Mouse (Mus musculus) neural tube, embryonic 13.5 days (tissue): Measurements from ENCODE around the gene Dbt. TPM values are rescaled to one million over a fixed set of nuclear protein-coding genes. Genes with fewer than 3 reads are reported as not detected.
A peak's percentile ranks its signal among the peaks of the same experiment; 100 is the strongest.

ENCODE experiments used
- ATAC-seq: fragments of 200-750 bp; cut with Nextera tagmentation; 2 replicates; pipeline ENCODE4 v1.8.0; 2017; ENCODE audit warnings: low read depth, mild to moderate bottlenecking, moderate TSS enrichment, moderate library complexity
- H3K27ac ChIP-seq: fragments of 300-500 bp; sonication (generic); replicated peaks from 2 replicates; pipeline ENCODE4 v1.5.1; 2015; ENCODE audit warnings: moderate library complexity, mild to moderate bottlenecking, inconsistent platforms
- H3K27me3 ChIP-seq: fragments of 300-500 bp; sonication (generic); 2 replicates; pipeline ENCODE4 v1.6.1; 2015; ENCODE audit warnings: mild to moderate bottlenecking, inconsistent platforms
- H3K36me3 ChIP-seq: fragments of 300-500 bp; sonication (generic); 2 replicates; pipeline ENCODE4 v1.6.1; 2015; ENCODE audit warnings: mild to moderate bottlenecking, inconsistent platforms
- H3K4me1 ChIP-seq: fragments of 300-500 bp; sonication (generic); replicated peaks from 2 replicates; pipeline ENCODE4 v1.6.1; 2015; ENCODE audit warnings: inconsistent platforms
- H3K4me2 ChIP-seq: fragments of 300-500 bp; sonication (generic); 2 replicates; pipeline ENCODE4 v1.6.1; 2015; ENCODE audit warnings: inconsistent platforms, mild to moderate bottlenecking, moderate library complexity
- H3K4me3 ChIP-seq: fragments of 300-500 bp; sonication (generic); 2 replicates; pipeline ENCODE4 v1.5.1; 2015; ENCODE audit warnings: mild to moderate bottlenecking, inconsistent platforms
- H3K9ac ChIP-seq: fragments of 300-500 bp; sonication (generic); 2 replicates; pipeline ENCODE4 v1.6.1; 2015; ENCODE audit warnings: moderate library complexity, mild to moderate bottlenecking, inconsistent platforms
- H3K9me3 ChIP-seq: fragments of 300-500 bp; sonication (generic); 2 replicates; pipeline ENCODE4 v1.6.1; 2016; ENCODE audit warnings: inconsistent platforms
- WGBS: fragments of 180-500 bp; shearing (Covaris S2); methylation state at CpG from one replicate; pipeline ENCODE4 v1.1.7; 2015; 5-methylcytosine and 5-hydroxymethylcytosine counted together
- polyA plus RNA-seq: library from polyadenylated mRNA; unstranded; fragments of >200 nt; fragmentation: Nextera tagmentation; extraction: Ambion mirVana; gene quantifications from 2 replicates; pipeline ENCODE4 v1.2.1, GENCODE M21; 2015

Gene Dbt
- polyA plus RNA-seq: 13.9 and 14.2 TPM in 2 replicates

GRCm38 (mm10) chr3:116512904-116513716, at the start of gene Dbt:
TSS of gene Dbt (plus strand) at chr3:116513070.
- Histone ChIP-seq H3K9me3 (no peaks in the 10 kb centered on the region), H3K4me1 (peaks cover 12% of the 10 kb centered on the region), H3K36me3 (peaks cover 10% of the 10 kb centered on the region), H3K27me3 (no peaks in the 10 kb centered on the region), H3K27ac (0 out of 2 replicates have a peak within 1 kb of the TSS, but pooled peaks have one; percentile 54), H3K9ac (peak within 1 kb of the TSS; percentile 78), H3K4me2 (peak within 1 kb of the TSS; percentile 70), H3K4me3 (peak within 1 kb of the TSS; percentile 65)
- 1% methylated on average over 36 of the region's 36 CpGs for WGBS
- peak; percentile 96 for ATAC-seq

- ATAC-seq: no peak
- H3K36me3 ChIP-seq: no peaks in the 10 kb centered on the region
- H3K4me1 ChIP-seq: no peaks in the 10 kb centered on the region
- no peaks in the 10 kb centered on the region for H3K9me3 ChIP-seq
- H3K27me3 ChIP-seq: no peaks in the 10 kb centered on the region
- no peak overlapping the region for H3K4me3 ChIP-seq
- H3K27ac ChIP-seq: no peak overlapping the region
- no peak overlapping the region for H3K4me2 ChIP-seq
- 55% methylated on average over 2 of the region's 2 CpGs for WGBS
- no peak overlapping the region for H3K9ac ChIP-seq
Observed at GRCm38 (mm10) chr3:116464318-116464717, 48.6 kb upstream of the Dbt start.

- Histone ChIP-seq H3K9ac (no peak overlapping the region), H3K4me2 (no peak overlapping the region), H3K9me3 (no peaks in the 10 kb centered on the region), H3K4me1 (no peaks in the 10 kb centered on the region), H3K27ac (no peak overlapping the region), H3K36me3 (no peaks in the 10 kb centered on the region), H3K4me3 (no peak overlapping the region), H3K27me3 (no peaks in the 10 kb centered on the region)
- no peak for ATAC-seq
- WGBS: 92% methylated on average over 12 of the region's 12 CpGs
Observed at GRCm38 (mm10) chr3:116465709-116466108, 47.2 kb upstream of the Dbt start.

- ATAC-seq: no peak
- 73% methylated on average over 11 of the region's 11 CpGs for WGBS
Observed at GRCm38 (mm10) chr3:116474602-116475001, 38.3 kb upstream of the Dbt start.

GRCm38 (mm10) chr3:116476686-116477298, 36.1 kb upstream of the Dbt start:
- H3K27ac ChIP-seq: no peak overlapping the region
- no peaks in the 10 kb centered on the region for H3K27me3 ChIP-seq
- H3K9me3 ChIP-seq: no peaks in the 10 kb centered on the region
- H3K9ac ChIP-seq: no peak overlapping the region
- H3K4me2 ChIP-seq: no peak overlapping the region
- no peak overlapping the region for H3K4me3 ChIP-seq
- H3K4me1 ChIP-seq: no peaks in the 10 kb centered on the region
- ATAC-seq: no peak
- WGBS: 72% methylated on average over 5 of the region's 5 CpGs
- no peaks in the 10 kb centered on the region for H3K36me3 ChIP-seq

More at GRCm38 (mm10) chr3:116474602-116475001, 38.3 kb upstream of the Dbt start:
- Histone ChIP-seq H3K9ac (no peak overlapping the region), H3K36me3 (no peaks in the 10 kb centered on the region), H3K27me3 (no peaks in the 10 kb centered on the region), H3K9me3 (no peaks in the 10 kb centered on the region), H3K27ac (no peak overlapping the region), H3K4me1 (no peaks in the 10 kb centered on the region), H3K4me2 (no peak overlapping the region), H3K4me3 (no peak overlapping the region)

GRCm38 (mm10) chr3:116477351-116477750, 35.5 kb upstream of the Dbt start:
- no peak for ATAC-seq
- WGBS: 83% methylated on average over 7 of the region's 7 CpGs

GRCm38 (mm10) chr3:116480119-116480518, 32.8 kb upstream of the Dbt start:
- H3K9me3 ChIP-seq: no peaks in the 10 kb centered on the region
- peaks cover 4% of the 10 kb centered on the region; the same call in 1 of the 2 replicates for H3K36me3 ChIP-seq
- H3K4me1 ChIP-seq: no peaks in the 10 kb centered on the region
- no peak overlapping the region for H3K27ac ChIP-seq
- no peak overlapping the region for H3K4me3 ChIP-seq
- H3K4me2 ChIP-seq: no peak overlapping the region
- no peaks in the 10 kb centered on the region for H3K27me3 ChIP-seq
- no peak overlapping the region for H3K9ac ChIP-seq
- WGBS: 14% methylated on average over 2 of the region's 2 CpGs
- ATAC-seq: no peak

More at GRCm38 (mm10) chr3:116477351-116477750, 35.5 kb upstream of the Dbt start:
- no peaks in the 10 kb centered on the region for H3K9me3 ChIP-seq
- no peak overlapping the region for H3K4me2 ChIP-seq
- H3K27ac ChIP-seq: no peak overlapping the region
- H3K4me1 ChIP-seq: no peaks in the 10 kb centered on the region
- no peaks in the 10 kb centered on the region for H3K27me3 ChIP-seq
- H3K36me3 ChIP-seq: no peaks in the 10 kb centered on the region
- no peak overlapping the region for H3K9ac ChIP-seq
- H3K4me3 ChIP-seq: no peak overlapping the region

GRCm38 (mm10) chr3:116480937-116481336, 31.9 kb upstream of the Dbt start:
- Histone ChIP-seq H3K9me3 (no peaks in the 10 kb centered on the region), H3K9ac (no peak overlapping the region), H3K4me1 (no peaks in the 10 kb centered on the region), H3K4me3 (no peak overlapping the region), H3K27ac (no peak overlapping the region), H3K36me3 (peaks cover 4% of the 10 kb centered on the region; the same call in 1 of the 2 replicates), H3K27me3 (no peaks in the 10 kb centered on the region), H3K4me2 (no peak overlapping the region)
- no peak for ATAC-seq
- WGBS: 61% methylated on average over 5 of the region's 5 CpGs

- WGBS: 81% methylated on average over 3 of the region's 3 CpGs
- H3K4me1 ChIP-seq: no peaks in the 10 kb centered on the region
- H3K36me3 ChIP-seq: peaks cover 18% of the 10 kb centered on the region
- H3K9ac ChIP-seq: no peak overlapping the region
- no peak overlapping the region for H3K4me3 ChIP-seq
- no peaks in the 10 kb centered on the region for H3K27me3 ChIP-seq
- H3K9me3 ChIP-seq: no peaks in the 10 kb centered on the region
- ATAC-seq: no peak
- H3K4me2 ChIP-seq: no peak overlapping the region
- H3K27ac ChIP-seq: no peak overlapping the region
Observed at GRCm38 (mm10) chr3:116482724-116483123, 30.1 kb upstream of the Dbt start.

- no peak for ATAC-seq
- no peak overlapping the region for H3K4me3 ChIP-seq
- H3K9ac ChIP-seq: no peak overlapping the region
- peaks cover 24% of the 10 kb centered on the region for H3K36me3 ChIP-seq
- no peaks in the 10 kb centered on the region for H3K4me1 ChIP-seq
- H3K4me2 ChIP-seq: no peak overlapping the region
- H3K27ac ChIP-seq: no peak overlapping the region
- H3K27me3 ChIP-seq: no peaks in the 10 kb centered on the region
- WGBS: 80% methylated on average over 4 of the region's 4 CpGs
- no peaks in the 10 kb centered on the region for H3K9me3 ChIP-seq
Observed at GRCm38 (mm10) chr3:116483271-116483670, 29.6 kb upstream of the Dbt start.

GRCm38 (mm10) chr3:116490920-116491319, 21.9 kb upstream of the Dbt start:
- H3K4me3 ChIP-seq: no peak overlapping the region
- no peak overlapping the region for H3K4me2 ChIP-seq
- H3K27me3 ChIP-seq: no peaks in the 10 kb centered on the region
- no peak for ATAC-seq
- no peak overlapping the region for H3K27ac ChIP-seq
- H3K9me3 ChIP-seq: no peaks in the 10 kb centered on the region
- H3K36me3 ChIP-seq: peaks cover 89% of the 10 kb centered on the region
- H3K4me1 ChIP-seq: no peaks in the 10 kb centered on the region
- 93% methylated on average over 5 of the region's 5 CpGs for WGBS
- H3K9ac ChIP-seq: no peak overlapping the region

GRCm38 (mm10) chr3:116491923-116492454, 20.9 kb upstream of the Dbt start:
- Histone ChIP-seq H3K27ac (no peak overlapping the region), H3K9me3 (no peaks in the 10 kb centered on the region), H3K9ac (no peak overlapping the region), H3K4me1 (no peaks in the 10 kb centered on the region), H3K4me2 (no peak overlapping the region), H3K36me3 (peaks cover 91% of the 10 kb centered on the region), H3K4me3 (no peak overlapping the region), H3K27me3 (no peaks in the 10 kb centered on the region)
- WGBS: 98% methylated on average over 1 of the region's 1 CpGs
- ATAC-seq: no peak
